ENCODE assay signal across 8 mouse cellular contexts in the genomic region with DNA sequence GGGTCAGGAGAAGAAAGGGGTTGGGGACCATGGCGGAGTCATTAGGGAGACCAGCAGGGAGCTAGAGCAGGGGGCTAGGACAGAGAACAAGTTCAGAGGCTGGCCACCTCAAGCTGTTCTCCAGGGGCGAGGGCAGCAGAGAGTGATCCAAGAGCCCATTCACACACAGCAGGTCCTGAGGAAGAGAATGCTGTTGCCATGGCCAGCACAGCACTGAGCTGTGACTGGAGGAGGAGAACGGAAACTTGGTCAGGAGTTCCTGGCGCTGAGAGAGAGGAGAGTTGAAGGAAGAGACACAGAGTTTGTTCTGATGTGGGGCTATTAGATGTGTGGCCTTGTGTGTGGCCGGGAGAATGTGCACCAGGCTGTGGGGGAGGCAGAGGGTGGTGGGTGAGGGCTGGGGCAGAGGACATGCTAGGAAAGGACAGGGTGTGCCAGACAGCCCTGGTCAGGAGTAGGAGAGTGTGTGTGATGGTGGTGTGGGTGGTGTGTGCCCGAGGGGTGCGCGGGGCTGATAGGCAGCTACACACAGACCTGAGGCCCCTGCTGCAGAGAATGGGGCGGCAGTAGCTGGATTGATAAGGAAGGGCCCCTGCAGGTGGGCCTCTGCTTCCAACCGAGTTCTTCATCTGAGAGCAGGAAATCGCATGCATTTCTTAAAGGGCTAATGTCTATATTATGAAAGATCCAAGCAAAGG. TPM values are rescaled to one million over a fixed set of nuclear protein-coding genes. Genes with fewer than 3 reads are reported as not detected.
A peak's percentile ranks its signal among the peaks of the same experiment; 100 is the strongest.
DNase-seq lines count a peak whose midpoint lies in the region; ATAC-seq lines count a peak whose summit lies in the region.
"Had no signal": no experiment of that assay in that cellular context is flagged by ENCODE, and none has a peak within 500 bp of the region (broad histone marks: within the 10 kb centered on the region; RNA-seq: fewer than 3 reads in every experiment).

No protein-coding gene starts in this region.

- no peaks in the 10 kb centered on the region for H3K9me3 ChIP-seq in lung, embryonic 15.5 days
- no peaks in the 10 kb centered on the region for H3K9me3 ChIP-seq in embryonic facial prominence, embryonic 10.5 days
- H3K9me3 ChIP-seq in intestine, embryonic 14.5 days (ENCODE audit: control insufficient read depth, low read length): no peaks in the 10 kb centered on the region
- no peaks in the 10 kb centered on the region for H3K9me3 ChIP-seq in stomach, embryonic 15.5 days

- no peak overlapping the region for H3K4me3 ChIP-seq in lung, embryonic 15.5 days
- no peak overlapping the region for H3K4me3 ChIP-seq in embryonic facial prominence, embryonic 10.5 days
- no peak overlapping the region for H3K4me3 ChIP-seq in intestine, embryonic 14.5 days (ENCODE audit: low read depth, low read length)
- H3K4me3 ChIP-seq in stomach, embryonic 15.5 days (replicated peaks): no peak overlapping the region

- WGBS in lung, embryonic 15.5 days: 30% methylated on average over 11 of the region's 11 CpGs
- 53% methylated on average over 11 of the region's 11 CpGs for WGBS in embryonic facial prominence, embryonic 10.5 days
- 46% methylated on average over 11 of the region's 11 CpGs for WGBS in intestine, embryonic 14.5 days
- 46% methylated on average over 11 of the region's 11 CpGs for WGBS in stomach, embryonic 15.5 days

- peak; percentile 23; the same call in 1 of the 2 replicates for ATAC-seq in lung, embryonic 15.5 days (ENCODE audit: borderline replicate concordance, extremely low read depth, low FRiP score, low TSS enrichment)
- ATAC-seq in intestine, embryonic 14.5 days (replicated peaks; ENCODE audit: low FRiP score, low TSS enrichment, low read depth): peak; percentile 74
- ATAC-seq in stomach, embryonic 15.5 days (ENCODE audit: insufficient read depth, low FRiP score, low read depth): peak; percentile 92

- no peak for DNase-seq in lung, postnatal 25 days (ENCODE audit: low spot score)
- no peak for DNase-seq in embryonic facial prominence, embryonic 10.5 days (ENCODE audit: low spot score)
- DNase-seq in intestine, embryonic 14.5 days (ENCODE audit: low spot score): no peak
- no peak for DNase-seq in urinary bladder, postnatal 4 days (ENCODE audit: low spot score in 2 of 2)
- no peak for DNase-seq in left cerebral cortex, postnatal 14 days (ENCODE audit: low spot score in 2 of 2)
- DNase-seq: cerebellum, adult 9-11 months had no signal

- no peak overlapping the region for H3K9ac ChIP-seq in lung, embryonic 15.5 days
- no peak overlapping the region for H3K9ac ChIP-seq in intestine, embryonic 14.5 days (ENCODE audit: low read length)
- H3K9ac ChIP-seq in stomach, embryonic 15.5 days: no peak overlapping the region

- no peaks in the 10 kb centered on the region for H3K27me3 ChIP-seq in lung, embryonic 15.5 days
- no peaks in the 10 kb centered on the region for H3K27me3 ChIP-seq in embryonic facial prominence, embryonic 10.5 days (replicated peaks; ENCODE audit: low read depth, poor library complexity, severe bottlenecking)
- H3K27me3 ChIP-seq in intestine, embryonic 14.5 days (replicated peaks; ENCODE audit: control insufficient read depth, insufficient read depth, low read length): no peaks in the 10 kb centered on the region
- H3K27me3 ChIP-seq in stomach, embryonic 15.5 days (replicated peaks): no peaks in the 10 kb centered on the region

- H3K27ac ChIP-seq in lung, embryonic 15.5 days: 0 out of 2 replicates have a peak overlapping the region, but pooled peaks have one; percentile 29
- H3K27ac ChIP-seq in embryonic facial prominence, embryonic 10.5 days (replicated peaks): peak overlapping the region; percentile 35
- peak overlapping the region; percentile 29; the same call in 1 of the 2 replicates for H3K27ac ChIP-seq in intestine, embryonic 14.5 days (ENCODE audit: low read depth)
- peak overlapping the region; percentile 60 for H3K27ac ChIP-seq in stomach, embryonic 15.5 days

- H3K36me3 ChIP-seq in lung, embryonic 15.5 days: no peaks in the 10 kb centered on the region
- H3K36me3 ChIP-seq in embryonic facial prominence, embryonic 10.5 days (replicated peaks): no peaks in the 10 kb centered on the region
- no peaks in the 10 kb centered on the region for H3K36me3 ChIP-seq in intestine, embryonic 14.5 days (ENCODE audit: control insufficient read depth, insufficient read depth, low read length)
- H3K36me3 ChIP-seq in stomach, embryonic 15.5 days: no peaks in the 10 kb centered on the region

- H3K4me1 ChIP-seq in lung, embryonic 15.5 days: peaks cover 49% of the 10 kb centered on the region
- peaks cover 20% of the 10 kb centered on the region for H3K4me1 ChIP-seq in embryonic facial prominence, embryonic 10.5 days
- H3K4me1 ChIP-seq in intestine, embryonic 14.5 days (replicated peaks; ENCODE audit: control insufficient read depth, insufficient read depth, low read length): peaks cover 25% of the 10 kb centered on the region; the same call in 1 of the 2 replicates
- peaks cover 3% of the 10 kb centered on the region; the same call in 1 of the 2 replicates for H3K4me1 ChIP-seq in stomach, embryonic 15.5 days

- intact Hi-C loops in left cerebral cortex, postnatal 14 days (cut with DNase I): no loop called here

- H3K4me2 ChIP-seq in lung, embryonic 15.5 days: no peak overlapping the region
- no peak overlapping the region for H3K4me2 ChIP-seq in intestine, embryonic 14.5 days (ENCODE audit: low read length)
- no peak overlapping the region; the same call in 1 of the 2 replicates for H3K4me2 ChIP-seq in stomach, embryonic 15.5 days

RNA-seq across cellular contexts. Expression of gene Slc41a3, which starts 18.4 kb away (rescaled TPM):
- 5.2 and 6.3 TPM in 2 replicates for polyA plus RNA-seq in lung, embryonic 15.5 days (2015; fragmentation: Nextera tagmentation; extraction: Ambion mirVana)
- polyA plus RNA-seq in embryonic facial prominence, embryonic 10.5 days (2016; fragmentation: Nextera tagmentation; extraction: Ambion mirVana): 1.7 and 2.2 TPM in 2 replicates
- 5.0 and 5.1 TPM in 2 replicates for polyA plus RNA-seq in intestine, embryonic 14.5 days (2014; fragmentation: Nextera tagmentation; extraction: Ambion mirVana)
- 6.8 and 7.7 TPM in 2 replicates for polyA plus RNA-seq in stomach, embryonic 15.5 days (2015; fragmentation: Nextera tagmentation; extraction: Ambion mirVana)
- total RNA-seq in left cerebral cortex, postnatal 14 days (2021): 1 to 10 TPM; 5.7 to 6.2 TPM

Comparison
In these comparisons a context has a peak if more than half of its experiments do, and no peak if none do; other contexts are left out.
1. ATAC-seq: peak in every context shown above with its lines; median percentile 92 in stomach, embryonic 15.5 days; 74 in intestine, embryonic 14.5 days; 23 in lung, embryonic 15.5 days.